Mouse (Mus musculus): ENCODE measurements around the gene Adamtsl4. TPM values are rescaled to one million over a fixed set of nuclear protein-coding genes. Genes with fewer than 3 reads are reported as not detected.
"Not testable (repeated sequence)": the region's sequence is repeated elsewhere in the genome, so short reads cannot be mapped to it uniquely, and the experiment has no call there.

The Adamtsl4 gene
- total and polyA plus RNA-seq, 3 experiments, result 39.2 to 51.4 (median 46.2) TPM

DNA sequence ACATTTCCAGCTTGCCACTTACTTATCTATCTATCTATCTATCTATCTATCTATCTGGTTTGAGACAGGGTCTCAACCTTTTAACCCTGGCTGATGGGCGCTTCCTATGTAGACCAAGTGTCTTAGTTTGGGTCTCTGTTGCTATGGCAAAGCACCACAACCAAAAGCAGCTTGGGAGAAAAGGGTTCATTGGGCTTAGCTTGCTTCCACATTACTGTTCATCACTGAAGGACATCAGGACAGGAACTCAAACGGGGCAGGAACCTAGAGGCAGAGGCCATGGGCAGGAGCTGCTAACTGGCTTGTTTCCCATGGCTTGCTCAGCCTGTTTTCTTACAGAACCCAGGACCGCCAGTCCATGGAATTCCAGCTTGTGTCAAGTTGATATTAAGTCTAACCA lies 30.6 kb downstream of the Adamtsl4 start:
- Histone ChIP-seq H3K79me2 (replicated peaks; ENCODE audit: control insufficient read depth, insufficient read depth, low read length) (peaks cover 8% of the 10 kb centered on the region), H3K4me3 (no peak overlapping the region), H3K27me3 (ENCODE audit: control insufficient read depth, insufficient read depth, low read length) (no peaks in the 10 kb centered on the region), H3K4me1 (ENCODE audit: control insufficient read depth, insufficient read depth, low read length) (peaks cover 24% of the 10 kb centered on the region), H3K36me3 (ENCODE audit: control insufficient read depth, insufficient read depth, low read length) (peaks cover 23% of the 10 kb centered on the region), H3K9ac (ENCODE audit: low read depth, low read length) (no peak overlapping the region), H3K27ac (no peak overlapping the region)
- 81% methylated on average over 3 of the region's 3 CpGs for WGBS
- DNase-seq, result no peak
- TF ChIP-seq CTCF (IDR thresholded peaks at IDR 0.05) (no peak), EP300 (IDR thresholded peaks at IDR 0.05; ENCODE audit: insufficient read depth, low read depth, low read length) (no peak), POLR2A (IDR thresholded peaks at IDR 0.05; ENCODE audit: insufficient read depth, low read depth, low read length) (no peak)
- intact Hi-C loops (cut with DNase I), result no loop called here

DNA sequence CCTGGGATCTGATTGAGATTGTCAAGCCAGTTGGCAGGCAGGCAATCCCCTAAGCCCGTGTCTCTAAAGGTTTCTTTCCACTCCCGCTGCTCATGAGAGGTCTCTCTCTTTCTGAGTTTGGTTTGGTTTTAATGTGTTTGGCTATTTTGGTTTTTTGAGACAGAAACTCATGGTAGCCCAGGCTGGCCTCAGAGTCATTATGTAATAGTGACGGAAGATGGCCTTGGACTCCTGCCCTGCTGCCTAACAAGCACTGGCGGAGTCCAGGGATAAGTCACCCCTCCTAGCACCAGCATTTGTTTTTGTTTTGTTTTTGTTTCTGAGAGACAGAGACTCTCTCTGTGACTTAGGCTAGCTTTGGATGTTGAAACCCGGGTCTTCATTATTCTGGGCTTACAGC lies 32.3 kb downstream of the Adamtsl4 start:
- peak overlapping the region; percentile 83 for H3K27ac ChIP-seq

DNA sequence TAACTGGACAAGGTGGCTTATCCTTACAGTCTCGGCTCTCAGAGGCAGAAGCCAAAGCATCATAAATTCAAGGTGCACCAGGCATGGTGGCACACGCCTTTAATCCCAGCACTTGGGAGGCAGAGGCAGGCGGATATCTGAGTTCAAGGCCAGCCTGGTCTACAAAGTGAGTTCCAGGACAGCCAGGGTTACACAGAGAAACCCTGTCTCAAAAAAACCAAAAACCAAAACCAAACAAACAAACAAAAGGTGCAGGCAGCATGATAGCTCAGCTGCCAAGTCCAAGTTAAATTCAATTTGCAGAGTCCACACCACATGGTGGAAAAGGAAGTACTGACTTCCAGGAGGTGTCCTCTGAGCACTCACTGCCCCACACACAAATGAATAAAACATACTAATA lies 33.3 kb downstream of the Adamtsl4 start:
- H3K79me2 ChIP-seq (replicated peaks; ENCODE audit: control insufficient read depth, insufficient read depth, low read length); H3K36me3 ChIP-seq (ENCODE audit: control insufficient read depth, insufficient read depth, low read length); DNase-seq; H3K27me3 ChIP-seq (ENCODE audit: control insufficient read depth, insufficient read depth, low read length); intact Hi-C loops (cut with DNase I); H3K9ac ChIP-seq (ENCODE audit: low read depth, low read length): not testable (repeated sequence)
- TF ChIP-seq POLR2A (IDR thresholded peaks at IDR 0.05; ENCODE audit: insufficient read depth, low read depth, low read length), result peak; percentile 24; the same call in 1 of the 2 replicates
- TF ChIP-seq EP300 (IDR thresholded peaks at IDR 0.05; ENCODE audit: insufficient read depth, low read depth, low read length), result peak; percentile 63; the same call in 1 of the 2 replicates
- H3K4me3 ChIP-seq, result peak overlapping the region; percentile 4; the same call in 1 of the 2 replicates
- WGBS, result 67% methylated on average over 3 of the region's 3 CpGs
- peak overlapping the region; percentile 83 for H3K27ac ChIP-seq
- peaks cover 34% of the 10 kb centered on the region for H3K4me1 ChIP-seq (ENCODE audit: control insufficient read depth, insufficient read depth, low read length)

More for the DNA sequence above, 32.3 kb downstream of the Adamtsl4 start:
- no peak; the same call in 1 of the 2 replicates for TF ChIP-seq POLR2A (IDR thresholded peaks at IDR 0.05; ENCODE audit: insufficient read depth, low read depth, low read length)
- TF ChIP-seq EP300 (IDR thresholded peaks at IDR 0.05; ENCODE audit: insufficient read depth, low read depth, low read length), result no peak
- no peak for TF ChIP-seq CTCF (IDR thresholded peaks at IDR 0.05)
- peaks cover 9% of the 10 kb centered on the region for H3K36me3 ChIP-seq (ENCODE audit: control insufficient read depth, insufficient read depth, low read length)
- WGBS, result 44% methylated on average over 5 of the region's 5 CpGs
- H3K9ac ChIP-seq (ENCODE audit: low read depth, low read length), result no peak overlapping the region
- H3K4me3 ChIP-seq, result no peak overlapping the region
- intact Hi-C loops (cut with DNase I), result no loop called here
- H3K4me1 ChIP-seq (ENCODE audit: control insufficient read depth, insufficient read depth, low read length), result peaks cover 31% of the 10 kb centered on the region
- peaks cover 7% of the 10 kb centered on the region; the same call in 1 of the 2 replicates for H3K79me2 ChIP-seq (replicated peaks; ENCODE audit: control insufficient read depth, insufficient read depth, low read length)
- H3K27me3 ChIP-seq (ENCODE audit: control insufficient read depth, insufficient read depth, low read length), result no peaks in the 10 kb centered on the region
- no peak for DNase-seq

DNA sequence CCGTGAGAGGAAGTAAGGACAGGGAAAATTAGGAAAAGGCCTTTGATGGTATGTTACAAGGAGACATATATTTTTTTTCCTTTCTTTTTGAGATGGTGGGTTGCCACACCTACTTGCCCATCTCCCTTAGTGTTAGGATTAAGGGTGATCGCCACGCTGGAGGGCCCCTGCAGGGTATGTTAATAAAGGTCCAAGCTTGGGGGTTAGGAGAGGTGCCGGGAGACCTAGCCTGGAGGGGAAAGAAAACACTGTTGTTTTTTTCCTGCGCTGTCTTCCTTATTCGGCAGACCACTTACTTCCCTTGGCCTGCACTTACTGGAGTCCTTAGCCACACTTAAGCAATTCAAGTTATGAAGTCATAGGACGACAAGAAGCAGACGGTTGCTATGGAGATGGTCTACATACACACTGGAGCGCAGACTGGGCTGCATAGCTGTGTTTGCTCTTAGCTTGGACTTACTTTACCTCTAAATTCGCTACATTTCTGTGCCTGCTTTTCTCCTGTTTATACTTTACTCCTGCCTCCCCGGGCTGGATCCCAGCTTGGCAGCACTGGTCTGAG lies 34.2 kb downstream of the Adamtsl4 start:
- H3K36me3 ChIP-seq (ENCODE audit: control insufficient read depth, insufficient read depth, low read length), result peaks cover 4% of the 10 kb centered on the region
- peak overlapping the region; percentile 4; the same call in 1 of the 2 replicates for H3K4me3 ChIP-seq
- H3K9ac ChIP-seq (ENCODE audit: low read depth, low read length), result peak overlapping the region; percentile 15; the same call in 1 of the 2 replicates
- H3K4me1 ChIP-seq (ENCODE audit: control insufficient read depth, insufficient read depth, low read length), result peaks cover 34% of the 10 kb centered on the region
- WGBS, result 31% methylated on average over 11 of the region's 11 CpGs
- H3K27me3 ChIP-seq (ENCODE audit: control insufficient read depth, insufficient read depth, low read length), result no peaks in the 10 kb centered on the region
- H3K79me2 ChIP-seq (replicated peaks; ENCODE audit: control insufficient read depth, insufficient read depth, low read length), result no peaks in the 10 kb centered on the region
- TF ChIP-seq CTCF (IDR thresholded peaks at IDR 0.05) (no peak), POLR2A (IDR thresholded peaks at IDR 0.05; ENCODE audit: insufficient read depth, low read depth, low read length) (no peak), EP300 (IDR thresholded peaks at IDR 0.05; ENCODE audit: insufficient read depth, low read depth, low read length) (no peak)
- intact Hi-C loops (cut with DNase I), result no loop called here
- peak overlapping the region; percentile 83 for H3K27ac ChIP-seq
- DNase-seq, result peak in 1 of 2 experiments; percentile 61

DNA sequence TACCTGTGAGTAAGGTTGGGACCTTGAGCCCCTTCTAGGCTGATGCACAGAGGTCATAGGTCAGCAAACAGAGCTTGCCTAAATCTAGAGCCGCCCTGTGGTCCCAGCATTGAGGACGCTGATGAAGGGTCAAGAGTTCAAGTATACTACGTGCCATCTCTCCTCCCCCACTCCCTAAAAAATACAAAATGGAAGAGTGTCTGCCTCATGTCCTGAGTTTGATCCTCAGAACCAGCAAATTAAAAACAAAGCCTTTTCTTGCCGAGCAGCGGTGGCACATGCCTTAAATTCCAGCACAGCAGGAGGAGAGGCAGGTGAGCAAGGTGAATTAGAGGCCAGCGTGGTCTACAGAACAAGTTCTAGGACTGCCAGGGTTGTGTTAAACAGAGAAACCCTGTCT lies 34.8 kb downstream of the Adamtsl4 start:
- H3K4me3 ChIP-seq, result no peak overlapping the region
- 60% methylated on average over 6 of the region's 6 CpGs for WGBS
- no peaks in the 10 kb centered on the region for H3K79me2 ChIP-seq (replicated peaks; ENCODE audit: control insufficient read depth, insufficient read depth, low read length)
- peaks cover 34% of the 10 kb centered on the region for H3K4me1 ChIP-seq (ENCODE audit: control insufficient read depth, insufficient read depth, low read length)
- peak overlapping the region; percentile 83 for H3K27ac ChIP-seq
- H3K27me3 ChIP-seq (ENCODE audit: control insufficient read depth, insufficient read depth, low read length), result no peaks in the 10 kb centered on the region
- no peak for DNase-seq
- H3K36me3 ChIP-seq (ENCODE audit: control insufficient read depth, insufficient read depth, low read length), result peaks cover 4% of the 10 kb centered on the region
- H3K9ac ChIP-seq (ENCODE audit: low read depth, low read length), result no peak overlapping the region
- no peak for TF ChIP-seq EP300 (IDR thresholded peaks at IDR 0.05; ENCODE audit: insufficient read depth, low read depth, low read length)
- TF ChIP-seq CTCF (IDR thresholded peaks at IDR 0.05), result no peak
- no peak for TF ChIP-seq POLR2A (IDR thresholded peaks at IDR 0.05; ENCODE audit: insufficient read depth, low read depth, low read length)
- intact Hi-C loops (cut with DNase I), result no loop called here

DNA sequence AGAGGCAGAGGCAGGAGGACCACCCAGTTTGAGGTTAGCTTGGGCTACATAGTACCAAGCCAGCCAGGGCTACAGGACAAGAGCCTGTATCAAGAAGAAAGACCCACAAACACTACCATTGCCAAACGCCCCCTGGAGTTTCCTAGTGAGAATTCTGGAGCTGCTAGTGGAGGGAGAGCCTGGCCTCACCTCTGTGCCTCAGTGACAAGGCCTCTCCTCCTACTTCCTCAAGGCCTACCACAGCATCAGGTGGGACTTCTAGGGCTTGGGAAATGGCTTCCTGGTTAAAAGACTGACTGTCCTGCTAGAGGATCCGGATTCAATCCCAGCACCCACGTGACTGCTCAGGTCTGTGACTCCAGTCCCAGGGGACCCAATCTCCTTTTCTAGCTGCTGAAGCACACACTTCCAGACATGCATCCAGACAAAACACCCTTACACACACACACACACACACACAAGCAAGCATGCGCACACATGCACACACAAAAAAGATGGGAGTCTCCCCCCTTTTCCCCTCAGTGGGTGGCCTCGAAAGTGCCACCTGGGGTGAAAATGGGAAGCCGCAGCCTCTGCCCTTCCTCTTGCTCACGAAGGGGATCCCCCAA lies 35.4 kb downstream of the Adamtsl4 start:
- WGBS, result 63% methylated on average over 7 of the region's 7 CpGs
- DNase-seq, result no peak
- no peaks in the 10 kb centered on the region for H3K27me3 ChIP-seq (ENCODE audit: control insufficient read depth, insufficient read depth, low read length)
- no peaks in the 10 kb centered on the region for H3K79me2 ChIP-seq (replicated peaks; ENCODE audit: control insufficient read depth, insufficient read depth, low read length)
- H3K4me1 ChIP-seq (ENCODE audit: control insufficient read depth, insufficient read depth, low read length), result peaks cover 34% of the 10 kb centered on the region
- no peak overlapping the region for H3K4me3 ChIP-seq
- TF ChIP-seq EP300 (IDR thresholded peaks at IDR 0.05; ENCODE audit: insufficient read depth, low read depth, low read length) (no peak), CTCF (IDR thresholded peaks at IDR 0.05) (peak; percentile 20), POLR2A (IDR thresholded peaks at IDR 0.05; ENCODE audit: insufficient read depth, low read depth, low read length) (no peak)
- no peak overlapping the region for H3K9ac ChIP-seq (ENCODE audit: low read depth, low read length)
- intact Hi-C loops (cut with DNase I), result no loop called here
- H3K27ac ChIP-seq, result peak overlapping the region; percentile 83
- H3K36me3 ChIP-seq (ENCODE audit: control insufficient read depth, insufficient read depth, low read length), result peaks cover 4% of the 10 kb centered on the region
